Mouse (Mus musculus) heart, embryonic 14.5 days (tissue): Measurements from ENCODE around the gene Aph1c. TPM values are rescaled to one million over a fixed set of nuclear protein-coding genes. Genes with fewer than 3 reads are reported as not detected.

Source experiments
- ATAC-seq: fragments of 200-750 bp; cut with Nextera tagmentation; 2 replicates; pipeline ENCODE4 v1.8.0; 2017; ENCODE audit warnings: low read depth, moderate TSS enrichment; ENCODE audit not compliant: insufficient number of reproducible peaks, insufficient read depth, low FRiP score
- H3K27ac ChIP-seq, 2 experiments: fragments of 200-500 bp in 1 of 2; fragments of 300-500 bp in 1 of 2; sonication (generic) in 1 of 2; replicated peaks in 1 of 2; 2 replicates each; pipeline ENCODE4 v1.5.1; 2012 to 2014; ENCODE audit warnings: low read depth in 2 of 2, low read length in 2 of 2, control low read depth in 1 of 2, mild to moderate bottlenecking in 1 of 2, mixed read lengths in 1 of 2; ENCODE audit not compliant: control insufficient read depth in 1 of 2, insufficient read depth in 1 of 2
- H3K27me3 ChIP-seq: fragments of 300-500 bp; sonication (generic); 2 replicates; pipeline ENCODE4 v1.6.1; 2014; ENCODE audit warnings: mild to moderate bottlenecking, low read length, control low read depth; ENCODE audit not compliant: control insufficient read depth, insufficient read depth
- H3K36me3 ChIP-seq: fragments of 300-500 bp; sonication (generic); 2 replicates; pipeline ENCODE4 v1.6.1; 2014; ENCODE audit warnings: mild to moderate bottlenecking, control low read depth, low read length, mixed read lengths; ENCODE audit not compliant: control insufficient read depth, insufficient read depth
- H3K4me1 ChIP-seq, 2 experiments: fragments of 200-500 bp in 1 of 2; fragments of 300-500 bp in 1 of 2; sonication (generic) in 1 of 2; 2 replicates each; pipeline ENCODE4 v1.6.1; 2012 to 2014; ENCODE audit warnings: low read length in 2 of 2, control low read depth in 1 of 2, mixed read lengths in 1 of 2; ENCODE audit not compliant: control insufficient read depth in 2 of 2, insufficient read depth in 2 of 2
- H3K4me2 ChIP-seq: fragments of 300-500 bp; sonication (generic); 2 replicates; pipeline ENCODE4 v1.6.1; 2014; ENCODE audit warnings: mild to moderate bottlenecking, low read length
- H3K4me3 ChIP-seq, 2 experiments: fragments of 200-500 bp in 1 of 2; fragments of 300-500 bp in 1 of 2; sonication (generic) in 1 of 2; 2 replicates each; pipeline ENCODE4 v1.5.1; 2012 to 2014; ENCODE audit warnings: low read length in 2 of 2, mild to moderate bottlenecking in 2 of 2, control low read depth in 1 of 2, low read depth in 1 of 2, moderate library complexity in 1 of 2; ENCODE audit not compliant: control insufficient read depth in 1 of 2, insufficient read depth in 1 of 2
- H3K9ac ChIP-seq: fragments of 300-500 bp; sonication (generic); 2 replicates; pipeline ENCODE4 v1.6.1; 2014; ENCODE audit warnings: mild to moderate bottlenecking, low read length
- H3K9me3 ChIP-seq: fragments of 300-500 bp; sonication (generic); 2 replicates; pipeline ENCODE4 v1.6.1; 2016; ENCODE audit warnings: low read length, control low read depth; ENCODE audit not compliant: control insufficient read depth
- WGBS: fragments of 180-500 bp; shearing (Covaris S2); extraction: QIAGEN DNeasy Blood & Tissue Kit; methylation state at CpG from one replicate; pipeline ENCODE4 v1.1.7; 2014; 5-methylcytosine and 5-hydroxymethylcytosine counted together
- polyA plus RNA-seq: library from polyadenylated mRNA; unstranded; fragments of >200 nt; fragmentation: Nextera tagmentation; extraction: Ambion mirVana; gene quantifications from 2 replicates; pipeline ENCODE4 v1.2.1, GENCODE M21; 2014

The Aph1c gene
- polyA plus RNA-seq, 1 experiment from 2014 or later = 2.1 TPM

- no peak overlapping the region for H3K27ac ChIP-seq
- H3K9me3 ChIP-seq = no peaks in the 10 kb centered on the region
- no peak overlapping the region for H3K4me2 ChIP-seq
- H3K4me1 ChIP-seq = peaks cover 2 to 13% of the 10 kb centered on the region in 2 experiments; a peak in 2 of 4 replicates
- no peaks in the 10 kb centered on the region for H3K27me3 ChIP-seq
- 80% methylated on average over 4 of the region's 4 CpGs for WGBS
- H3K36me3 ChIP-seq = peaks cover 18% of the 10 kb centered on the region; the same call in 1 of the 2 replicates
- H3K9ac ChIP-seq = no peak overlapping the region
- no peak for ATAC-seq
- no peak overlapping the region for H3K4me3 ChIP-seq
These were observed 27.7 kb upstream of the Aph1c start for GRCm38 (mm10) chr9:66862202-66862601.

- Histone ChIP-seq H3K36me3 (peaks cover 18% of the 10 kb centered on the region; the same call in 1 of the 2 replicates), H3K4me3 (no peak overlapping the region), H3K4me2 (no peak overlapping the region), H3K27ac (no peak overlapping the region), H3K9me3 (no peaks in the 10 kb centered on the region), H3K4me1 (peaks cover 2 to 13% of the 10 kb centered on the region in 2 experiments; a peak in 2 of 4 replicates), H3K9ac (no peak overlapping the region), H3K27me3 (no peaks in the 10 kb centered on the region)
- 83% methylated on average over 5 of the region's 5 CpGs for WGBS
- ATAC-seq = no peak
These were observed 26.7 kb upstream of the Aph1c start for GRCm38 (mm10) chr9:66861104-66861767.

- Histone ChIP-seq H3K4me1 (peaks cover 2 to 13% of the 10 kb centered on the region in 2 experiments; a peak in 2 of 4 replicates), H3K27me3 (no peaks in the 10 kb centered on the region), H3K27ac (no peak overlapping the region), H3K4me3 (no peak overlapping the region), H3K9me3 (no peaks in the 10 kb centered on the region), H3K4me2 (no peak overlapping the region), H3K9ac (no peak overlapping the region), H3K36me3 (peaks cover 18% of the 10 kb centered on the region; the same call in 1 of the 2 replicates)
- 79% methylated on average over 5 of the region's 5 CpGs for WGBS
- no peak for ATAC-seq
These were observed 25.0 kb upstream of the Aph1c start for GRCm38 (mm10) chr9:66859523-66859922.

- no peak overlapping the region for H3K27ac ChIP-seq
- no peak overlapping the region for H3K9ac ChIP-seq
- H3K4me1 ChIP-seq = peaks cover 3% of the 10 kb centered on the region in 2 experiments; a peak in 3 of 4 replicates
- H3K4me2 ChIP-seq = no peak overlapping the region
- peaks cover 11% of the 10 kb centered on the region; the same call in 1 of the 2 replicates for H3K36me3 ChIP-seq
- no peak overlapping the region for H3K4me3 ChIP-seq
- H3K9me3 ChIP-seq = no peaks in the 10 kb centered on the region
- ATAC-seq = no peak
- WGBS = 66% methylated on average over 7 of the region's 7 CpGs
- no peaks in the 10 kb centered on the region for H3K27me3 ChIP-seq
These were observed 21.3 kb upstream of the Aph1c start for GRCm38 (mm10) chr9:66855865-66856264.

GRCm38 (mm10) chr9:66852592-66852991 is 18.1 kb upstream of the Aph1c start:
- H3K27ac ChIP-seq = no peak overlapping the region

GRCm38 (mm10) chr9:66850966-66851365 is 16.4 kb upstream of the Aph1c start:
- no peak for ATAC-seq
- Histone ChIP-seq H3K9ac (no peak overlapping the region), H3K27me3 (no peaks in the 10 kb centered on the region), H3K4me1 (peaks cover 6 to 7% of the 10 kb centered on the region in 2 experiments; a peak in 3 of 4 replicates), H3K4me2 (no peak overlapping the region), H3K9me3 (no peaks in the 10 kb centered on the region), H3K4me3 (no peak overlapping the region), H3K36me3 (peaks cover 21% of the 10 kb centered on the region), H3K27ac (no peak overlapping the region)
- WGBS = 43% methylated on average over 5 of the region's 5 CpGs

More at GRCm38 (mm10) chr9:66852592-66852991, 18.1 kb upstream of the Aph1c start:
- WGBS = 30% methylated on average over 6 of the region's 6 CpGs
- Histone ChIP-seq H3K9me3 (no peaks in the 10 kb centered on the region), H3K9ac (no peak overlapping the region), H3K4me2 (no peak overlapping the region), H3K4me1 (peaks cover 6 to 7% of the 10 kb centered on the region in 2 experiments; a peak in 3 of 4 replicates), H3K36me3 (peaks cover 4% of the 10 kb centered on the region), H3K27me3 (no peaks in the 10 kb centered on the region), H3K4me3 (no peak overlapping the region)
- no peak for ATAC-seq

- Histone ChIP-seq H3K4me1 (peaks cover 6 to 7% of the 10 kb centered on the region in 2 experiments; a peak in 3 of 4 replicates), H3K9me3 (no peaks in the 10 kb centered on the region), H3K27me3 (no peaks in the 10 kb centered on the region), H3K36me3 (peaks cover 21% of the 10 kb centered on the region), H3K9ac (no peak overlapping the region), H3K27ac (no peak overlapping the region), H3K4me2 (no peak overlapping the region), H3K4me3 (no peak overlapping the region)
- whole genome bisulfite sequencing = 87% methylated on average over 5 of the region's 5 CpGs
- ATAC-seq = no peak
These were observed 12.3 kb upstream of the Aph1c start for GRCm38 (mm10) chr9:66846822-66847221.
